Mouse (Mus musculus): ENCODE results near the gene Paqr7. TPM values are rescaled to one million over a fixed set of nuclear protein-coding genes. Genes with fewer than 3 reads are reported as not detected.

Paqr7 gene
- 25.9 and 32.2 TPM in 2 replicates for total RNA-seq (2021)
- long read RNA-seq, experiment 1, transcript Paqr7-201 (2 exons, 2,351 nt): major isoform, 35 of 91 reads
- long read RNA-seq, experiment 1, transcript Paqr7-205 (3 exons, 890 nt): minor isoform, 21 of 91 reads
- long read RNA-seq, experiment 1, partial matches to known transcripts: 32 of 91 reads
- long read RNA-seq, experiment 1, other reads (novel, unspliced or antisense): 2 of 91 reads
- long read RNA-seq, experiment 2, transcript Paqr7-201 (2 exons, 2,351 nt): major isoform, 18 of 49 reads
- long read RNA-seq, experiment 2, partial matches to known transcripts: 26 of 49 reads
- long read RNA-seq, experiment 2, other reads (novel, unspliced or antisense): 1 of 49 reads

DNA sequence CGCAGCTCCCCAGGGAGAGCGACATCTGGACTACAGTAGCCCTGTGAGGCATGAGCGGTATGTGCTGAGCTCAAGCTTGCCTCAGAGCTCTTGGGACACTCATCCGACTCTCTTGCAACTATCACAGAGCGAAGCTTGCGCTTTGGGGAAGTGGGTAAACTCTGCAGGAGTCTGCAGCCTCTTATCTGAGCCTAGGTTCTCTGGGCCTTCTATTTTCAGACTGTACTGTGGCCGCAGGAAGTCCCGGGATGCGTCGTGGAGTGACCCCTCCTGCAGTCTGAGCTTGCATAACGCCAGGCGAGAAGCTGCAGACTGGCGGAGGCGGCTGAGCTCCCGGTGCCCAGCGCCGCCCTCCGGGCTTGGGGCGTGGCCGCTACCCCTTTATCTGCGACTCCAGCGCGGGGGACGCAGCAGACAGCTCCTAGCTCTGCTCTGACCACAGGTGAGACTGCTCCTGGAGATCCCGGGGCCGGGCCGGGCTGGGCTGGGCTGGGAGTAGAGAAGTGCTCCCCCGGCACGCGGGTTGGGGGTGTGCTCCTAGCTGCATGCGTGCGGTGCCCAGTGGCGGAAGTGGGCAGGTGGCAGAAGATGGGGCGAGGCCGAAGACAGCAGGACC, at the start of gene Paqr7:
Paqr7 (plus strand) TSS at position 103 of the 616 bp plus-strand sequence.
- DNase-seq: peak; percentile 89

DNA sequence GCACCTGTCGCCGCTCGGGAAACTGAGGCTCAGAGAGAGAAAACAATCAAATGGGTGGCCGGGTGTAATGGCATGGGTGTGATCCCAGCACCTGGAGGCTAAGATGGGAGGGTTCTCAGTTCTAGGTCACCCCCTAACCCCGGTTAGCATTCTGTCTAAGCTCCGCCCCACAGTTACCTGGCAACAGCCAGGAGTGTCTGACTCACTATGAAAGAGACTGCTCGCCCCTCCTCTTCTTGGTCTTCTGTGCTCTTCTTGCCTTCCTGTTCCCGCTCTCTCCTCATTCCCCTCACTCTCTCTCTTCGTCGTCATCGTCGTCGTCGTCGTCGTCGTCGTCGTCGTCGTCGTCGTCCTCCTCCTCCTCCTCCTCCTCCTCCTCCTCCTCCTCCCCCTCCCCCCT, 48.5 kb upstream of the Paqr7 start:
- no peak for DNase-seq

DNA sequence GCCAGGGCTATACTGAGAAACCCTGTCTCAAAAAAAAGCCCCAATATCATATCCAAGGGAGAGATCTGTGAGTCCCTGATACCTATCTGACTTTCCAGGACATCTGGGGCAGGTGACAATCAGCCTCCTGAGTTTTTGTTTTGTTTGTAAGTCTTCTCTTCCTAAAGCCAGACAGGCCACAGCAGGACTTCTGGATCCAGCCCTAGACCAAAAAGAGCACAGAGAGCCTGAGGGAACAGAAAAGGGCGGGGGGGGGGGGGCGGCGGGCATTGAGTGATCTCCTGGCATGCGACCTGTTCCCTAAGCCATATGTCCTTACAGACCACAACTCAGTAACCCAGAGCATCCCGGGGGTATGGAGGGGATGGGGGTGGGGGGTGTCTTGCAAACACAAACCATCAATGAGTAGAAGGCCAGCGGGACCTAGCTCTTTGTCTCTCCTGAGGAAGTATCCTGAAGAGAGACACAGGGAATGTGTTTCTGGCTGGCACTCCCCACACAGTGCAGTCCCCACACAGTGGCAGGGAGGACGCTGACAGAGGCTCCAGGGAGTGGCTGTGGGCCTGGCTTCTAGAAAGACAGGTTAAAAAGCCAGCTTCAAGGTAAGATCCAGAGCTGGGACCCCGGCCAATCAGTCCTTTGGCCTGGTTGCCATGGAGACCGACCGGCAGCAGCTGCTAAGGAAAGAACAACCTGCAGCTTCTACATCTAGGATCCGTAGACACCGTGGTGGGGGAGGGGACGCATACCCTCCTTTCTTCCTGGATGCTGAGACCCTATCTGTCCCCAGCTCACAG, 46.7 kb upstream of the Paqr7 start:
- DNase-seq: no peak

DNA sequence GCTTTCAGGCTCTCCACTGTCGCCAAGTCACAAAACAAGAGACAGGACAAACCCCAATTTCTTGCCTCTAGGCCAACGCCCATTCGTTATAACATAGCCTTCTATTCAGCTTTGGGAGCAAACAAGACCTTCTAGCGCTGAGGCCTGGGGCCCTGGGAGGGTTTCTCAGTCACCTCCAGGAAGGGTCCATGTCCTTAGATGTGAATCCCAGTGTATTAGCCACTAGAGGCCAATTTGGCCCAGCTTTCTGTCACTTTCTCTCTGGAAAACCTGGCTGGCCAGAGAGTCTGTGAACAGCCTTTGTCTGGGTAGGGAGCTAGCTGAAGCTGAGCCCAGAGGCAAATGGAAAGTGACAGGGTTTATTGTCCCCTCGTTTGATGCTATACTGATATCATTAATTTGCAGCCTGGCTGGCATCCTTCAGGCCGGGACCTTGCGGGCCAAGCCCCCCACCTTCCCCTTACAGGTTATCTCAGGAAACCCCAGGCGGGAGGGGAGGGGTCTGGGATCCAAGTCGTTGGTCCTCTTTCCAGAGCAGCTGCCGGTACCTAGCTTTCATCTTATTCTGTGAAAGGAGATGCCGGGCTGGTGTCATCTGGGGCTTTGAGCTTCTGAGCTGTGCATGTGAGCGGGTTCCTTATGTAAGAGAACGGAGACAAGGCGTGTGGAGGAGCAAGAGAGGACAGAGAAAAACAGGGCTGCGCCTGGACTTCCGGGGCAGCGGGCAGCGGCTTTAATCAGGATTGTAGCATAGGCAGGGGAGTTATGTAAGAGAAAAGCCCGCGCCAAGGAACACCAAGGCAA, 45.9 kb upstream of the Paqr7 start:
- DNase-seq: no peak

DNA sequence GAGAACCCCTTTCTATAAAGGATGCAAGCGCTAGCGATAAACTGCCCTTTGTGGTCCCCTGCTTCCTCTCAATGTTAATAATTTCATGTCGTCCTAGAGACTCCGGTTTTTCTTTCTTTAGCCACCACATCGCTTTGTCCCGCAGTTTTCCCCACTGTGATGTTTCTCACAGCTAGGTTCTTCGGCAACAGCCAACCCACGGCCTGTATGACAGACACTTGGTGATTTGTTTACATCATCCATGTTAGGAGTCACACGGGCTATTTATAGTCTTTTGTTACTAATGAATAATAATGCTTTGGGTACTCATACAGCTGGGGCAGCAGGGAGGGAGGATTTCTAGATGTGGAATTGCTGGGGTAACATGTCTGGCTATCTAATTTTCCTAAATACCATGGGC, 45.0 kb upstream of the Paqr7 start:
- no peak for DNase-seq

DNA sequence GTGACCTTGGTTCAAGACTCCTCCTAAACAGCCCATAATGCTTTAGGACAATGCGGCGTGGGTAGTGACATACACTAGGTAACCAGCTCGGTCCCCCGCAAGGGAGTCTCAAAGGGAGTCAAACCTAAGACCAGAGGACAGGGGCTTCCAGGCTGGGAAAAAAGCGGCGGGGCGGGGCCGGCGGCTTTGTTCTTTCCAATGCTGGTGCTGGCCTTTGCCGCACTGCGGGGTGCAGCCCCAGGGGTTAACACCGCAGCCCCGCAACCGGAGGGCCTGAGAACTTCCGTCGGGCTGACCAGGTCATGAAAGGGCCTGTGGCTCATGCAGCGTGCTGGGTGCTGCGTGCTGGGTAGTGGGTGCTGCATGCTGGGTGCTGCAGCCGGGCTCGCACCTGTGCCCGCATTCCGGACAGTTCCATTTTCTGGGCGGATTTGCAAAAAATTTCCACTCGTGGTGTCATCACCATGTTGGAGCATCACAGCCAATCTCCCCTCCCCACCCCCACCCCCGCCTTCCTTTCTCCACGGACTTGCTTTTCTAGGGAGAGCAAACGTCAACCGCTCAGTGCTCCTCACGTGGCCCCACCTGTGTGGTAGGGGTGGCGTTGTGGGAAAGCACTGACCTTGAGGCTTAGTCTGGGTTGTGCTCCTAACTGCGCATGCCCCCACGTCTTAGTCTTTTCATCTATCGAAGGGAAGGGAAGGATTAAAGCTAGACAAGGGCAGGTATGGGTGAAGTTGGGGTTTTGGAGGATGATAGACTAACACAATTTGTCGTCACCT, 42.7 kb upstream of the Paqr7 start:
- peak; percentile 58 for DNase-seq

DNA sequence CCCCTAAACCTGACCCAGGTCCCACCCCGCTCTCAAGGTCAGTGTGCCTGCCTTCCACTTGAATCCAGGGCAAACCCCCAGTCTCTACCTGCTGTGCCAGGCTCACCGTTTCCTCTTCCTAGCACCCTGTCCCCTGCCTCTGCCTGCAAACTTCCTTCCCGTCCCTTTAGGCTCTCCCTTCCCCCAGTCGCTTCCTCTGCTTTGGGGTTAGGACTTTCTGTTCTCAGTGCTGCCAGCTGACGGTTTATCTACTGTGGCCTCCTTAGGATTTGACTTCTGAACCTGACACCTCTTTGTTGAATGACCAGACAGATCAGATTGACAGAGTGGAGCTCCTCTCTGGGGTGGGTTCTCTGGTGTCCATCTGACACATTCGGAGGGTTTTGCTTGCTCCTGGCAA, 41.2 kb upstream of the Paqr7 start:
- DNase-seq: no peak

DNA sequence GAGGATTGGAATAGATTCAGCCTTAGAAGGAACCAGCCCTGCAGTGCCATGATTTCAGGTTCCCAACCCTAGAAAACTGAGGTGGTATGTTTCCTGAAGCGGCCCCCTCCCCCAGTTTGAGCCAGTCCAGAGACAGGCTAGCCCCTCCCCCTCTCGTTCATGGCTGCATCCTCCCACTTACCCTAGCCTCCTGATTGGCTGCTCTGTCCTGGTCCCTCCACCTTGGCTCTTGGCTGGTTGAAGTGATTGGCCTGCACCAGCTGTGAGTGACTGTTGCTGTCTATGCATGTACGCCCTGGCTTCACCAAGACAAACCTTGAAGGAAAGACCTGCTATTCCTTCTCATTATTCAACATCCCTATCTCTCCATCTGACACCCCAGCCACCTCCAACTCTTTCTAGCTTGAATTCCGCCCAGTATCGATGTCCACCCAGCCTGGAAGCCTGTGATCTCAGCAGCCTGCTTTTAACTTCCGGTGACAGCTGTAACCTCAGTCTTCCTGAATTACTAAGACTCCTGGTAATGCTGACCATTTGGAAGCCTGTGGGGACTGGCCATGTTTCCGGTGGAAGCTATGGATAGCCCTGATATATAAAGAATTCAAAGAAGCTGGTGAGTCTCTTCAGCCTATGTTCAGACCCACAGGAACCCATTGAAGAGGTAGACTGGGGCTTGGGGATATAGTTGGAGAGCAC, 39.2 kb upstream of the Paqr7 start:
- DNase-seq: no peak

DNA sequence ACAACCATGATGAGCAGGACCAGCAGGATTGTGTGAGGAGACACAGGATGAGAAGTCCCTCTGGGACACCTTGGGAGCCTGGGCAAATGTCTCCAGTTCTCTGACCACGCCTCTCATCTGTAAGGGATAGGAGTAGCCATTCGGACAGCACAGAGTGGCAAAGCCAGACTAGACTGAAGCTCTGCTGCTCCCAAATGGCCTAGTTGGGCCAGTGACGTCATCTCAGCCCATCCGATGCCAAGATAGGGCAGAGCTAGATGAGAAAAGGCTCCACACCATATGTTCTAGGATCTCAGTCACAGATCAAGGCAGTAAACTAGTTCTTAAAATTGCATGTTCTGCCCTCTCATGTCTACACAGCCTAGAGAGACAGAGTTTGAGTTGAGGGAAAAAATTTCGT, 37.6 kb upstream of the Paqr7 start:
- DNase-seq: no peak

DNA sequence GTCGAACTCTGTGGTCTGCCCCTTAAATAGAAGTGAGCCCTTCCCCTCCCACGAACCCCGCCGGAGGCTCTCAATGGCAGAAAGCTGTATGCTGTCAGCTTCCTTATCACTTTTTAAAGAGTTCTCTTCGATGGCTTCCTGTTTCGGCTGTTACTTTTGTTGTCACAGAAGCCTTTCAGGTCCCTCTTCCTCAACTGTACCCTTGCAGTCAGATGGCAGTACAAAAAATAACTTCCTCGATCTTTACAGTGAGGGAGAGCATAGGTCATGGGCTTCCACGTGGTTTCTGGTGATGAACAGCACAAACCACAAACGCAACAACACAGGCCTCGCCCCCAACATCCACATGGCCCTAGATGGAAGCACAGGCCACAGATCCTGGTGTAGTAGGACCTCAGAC, 36.2 kb upstream of the Paqr7 start:
- DNase-seq: no peak

DNA sequence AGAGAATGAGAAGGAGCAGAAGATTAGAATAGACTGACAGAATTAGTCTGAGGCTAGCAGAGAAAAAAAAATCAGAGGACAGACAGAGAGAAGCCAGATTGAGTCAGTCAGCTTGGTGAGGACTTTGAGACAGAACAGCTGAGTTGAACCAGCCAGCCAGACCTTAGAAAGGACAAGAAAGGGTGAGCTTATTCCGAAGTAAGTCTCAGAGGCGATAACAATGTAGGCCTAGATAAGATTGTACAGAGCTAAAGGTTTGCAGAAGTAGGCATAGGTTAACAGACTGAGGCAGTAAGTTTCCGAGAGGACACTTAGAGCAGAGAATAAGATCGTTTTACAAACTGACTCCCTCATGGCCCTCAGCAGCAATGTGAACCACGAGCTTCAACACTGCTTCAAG, 35.2 kb upstream of the Paqr7 start:
- DNase-seq: no peak

DNA sequence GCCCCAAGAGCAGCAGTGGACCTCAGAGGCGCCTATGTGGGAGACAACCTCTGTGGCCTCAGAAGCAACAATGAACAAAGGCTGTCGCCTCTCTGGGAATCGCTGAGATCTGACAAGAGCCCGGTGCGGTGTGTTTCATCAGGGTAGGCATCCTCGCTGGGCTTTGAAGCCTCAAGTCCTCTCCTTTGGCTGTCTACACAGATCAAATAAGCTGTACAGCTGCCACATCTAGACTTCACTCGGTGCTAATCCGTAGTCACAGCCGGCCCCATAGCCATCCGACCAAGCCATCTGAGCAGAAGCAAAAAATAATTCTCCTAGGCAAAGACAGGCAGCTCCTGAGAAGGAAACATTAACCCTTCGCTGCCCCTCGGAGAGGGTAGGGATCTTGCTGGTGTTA, 30.7 kb upstream of the Paqr7 start:
- DNase-seq: no peak

DNA sequence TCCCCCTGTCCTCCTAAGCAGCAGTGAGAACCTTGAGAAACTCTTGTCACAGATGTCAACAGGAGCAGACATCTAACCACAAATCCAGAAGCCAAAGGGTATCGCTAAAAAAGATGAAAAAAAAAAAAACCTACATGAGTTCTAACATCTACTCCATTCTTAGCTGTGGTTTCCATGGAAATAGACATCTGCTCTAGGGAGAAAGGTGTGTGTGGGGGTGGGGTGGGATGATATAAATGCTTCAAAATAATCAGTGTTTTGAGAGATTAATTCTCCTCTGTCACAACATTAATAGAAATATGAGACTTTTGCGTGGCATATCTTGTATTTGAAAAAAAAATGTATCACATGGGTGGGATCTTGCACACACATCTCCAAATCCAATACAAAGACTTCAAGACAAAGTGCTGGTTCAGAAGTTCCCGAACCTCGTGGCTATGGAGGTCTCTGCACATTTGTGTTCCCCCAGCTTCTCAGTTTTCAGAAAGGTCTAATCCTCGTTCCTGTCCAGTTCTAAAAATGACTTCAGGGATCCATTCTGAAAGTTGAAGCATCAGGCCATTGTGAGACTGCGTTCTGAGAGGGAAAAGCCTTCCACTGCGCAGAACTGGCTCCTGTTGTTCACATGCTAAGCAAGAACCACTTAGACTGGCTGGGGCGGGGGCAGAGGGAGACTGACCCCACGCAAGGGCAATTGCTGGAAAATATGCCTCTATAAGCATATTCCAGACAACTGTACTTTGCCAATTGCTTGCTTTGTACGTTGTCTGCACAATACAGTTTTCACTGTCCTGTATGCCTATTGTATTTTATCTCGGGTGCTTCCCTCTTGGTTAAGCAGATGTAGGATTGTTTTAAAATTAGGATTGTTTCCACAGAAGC, 29.9 kb upstream of the Paqr7 start:
- DNase-seq: no peak

DNA sequence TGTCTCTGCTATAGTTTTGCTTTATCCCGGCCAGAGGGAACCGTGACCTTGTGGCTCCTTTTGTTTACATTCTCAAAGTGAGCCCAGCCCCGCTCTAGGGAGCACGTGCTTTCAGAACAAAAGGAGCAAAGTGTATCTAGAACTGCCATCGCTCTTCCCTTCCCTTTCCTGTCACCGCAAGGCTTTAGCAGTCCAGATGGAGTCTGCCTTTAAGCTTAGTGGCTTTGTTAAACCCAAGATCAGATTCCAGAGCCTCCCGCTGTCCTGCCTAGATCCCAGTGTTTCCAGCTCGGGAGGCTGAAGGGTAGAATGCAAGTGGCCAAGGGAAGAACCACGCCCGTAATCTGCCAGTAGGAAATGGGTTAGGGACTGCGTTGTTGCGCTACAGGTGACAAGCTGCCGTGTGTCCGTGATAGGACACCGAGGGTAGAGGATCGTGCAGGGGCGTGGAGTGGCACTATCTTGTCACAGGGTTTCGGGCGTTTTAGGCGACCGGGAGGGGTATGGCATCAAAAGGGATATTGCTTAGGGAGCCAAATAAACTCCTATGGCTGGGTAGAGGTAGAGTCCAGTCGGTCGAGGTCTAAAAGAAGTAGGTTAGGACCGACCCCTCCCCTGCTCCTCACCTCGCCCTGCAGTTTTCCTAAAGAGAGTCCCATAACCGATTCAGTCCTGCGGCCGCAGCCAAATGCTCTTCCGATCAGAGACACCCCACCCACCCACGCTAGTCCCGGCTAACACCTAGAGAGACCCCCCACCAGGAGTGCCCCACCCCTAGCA, 28.9 kb upstream of the Paqr7 start:
- no peak for DNase-seq

DNA sequence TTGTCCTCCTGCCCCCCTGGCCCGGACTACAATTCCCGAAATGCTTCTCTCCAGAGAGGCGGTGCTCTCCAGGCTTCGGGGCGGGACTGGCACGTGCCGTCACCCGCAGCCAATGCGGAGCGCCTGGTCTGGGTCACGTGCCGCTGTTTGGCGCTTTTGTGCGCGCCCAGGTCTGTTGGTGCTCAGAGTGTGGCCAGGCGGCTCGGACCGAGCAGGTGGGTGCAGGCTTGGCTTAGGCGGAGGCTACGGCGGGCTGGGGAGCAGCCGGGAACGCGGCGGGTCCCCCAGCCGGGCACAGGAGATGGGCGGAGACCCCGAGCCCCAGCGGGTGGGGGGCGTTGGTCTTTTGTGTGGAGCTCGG, 28.3 kb upstream of the Paqr7 start, which contains the start of gene Stmn1:
Stmn1 (plus strand) TSS at position 106 of the 361 bp plus-strand sequence.
- peak; percentile 97 for DNase-seq

DNA sequence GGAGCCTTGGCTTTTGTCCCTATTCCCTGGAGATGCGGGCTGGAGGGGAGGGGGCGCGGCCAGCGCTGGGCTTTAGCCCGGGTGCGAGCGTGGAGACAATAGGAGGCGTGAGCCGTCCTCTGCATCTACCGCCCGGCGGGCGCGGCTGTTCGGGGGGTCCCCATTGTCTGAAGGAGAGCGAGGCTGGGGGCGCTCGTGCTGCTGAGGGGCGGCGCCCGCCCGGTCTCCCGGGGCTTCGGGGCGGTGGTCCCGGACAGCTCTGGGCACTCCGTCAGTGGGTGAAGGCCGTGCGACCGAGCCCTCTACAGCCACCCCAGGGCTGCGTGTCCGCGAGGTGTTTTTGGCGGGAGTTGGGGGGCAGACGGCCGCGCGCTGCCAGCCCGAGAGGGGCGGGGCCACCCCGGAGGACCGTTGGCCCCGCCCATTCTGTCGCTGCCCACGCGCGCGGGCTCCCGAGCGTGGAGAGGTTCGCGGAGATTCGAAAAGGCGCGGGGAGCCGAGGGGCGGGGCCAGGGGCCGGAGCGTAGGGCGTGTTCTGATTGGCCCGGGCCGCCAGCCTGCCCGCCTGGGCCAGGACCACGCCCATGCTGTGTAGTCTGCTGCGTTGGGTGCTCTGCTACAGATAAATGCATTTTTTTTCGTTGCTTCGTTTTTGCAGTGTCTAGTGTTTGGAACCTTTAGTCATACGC, 27.8 kb upstream of the Paqr7 start:
- DNase-seq: peak; percentile 98

DNA sequence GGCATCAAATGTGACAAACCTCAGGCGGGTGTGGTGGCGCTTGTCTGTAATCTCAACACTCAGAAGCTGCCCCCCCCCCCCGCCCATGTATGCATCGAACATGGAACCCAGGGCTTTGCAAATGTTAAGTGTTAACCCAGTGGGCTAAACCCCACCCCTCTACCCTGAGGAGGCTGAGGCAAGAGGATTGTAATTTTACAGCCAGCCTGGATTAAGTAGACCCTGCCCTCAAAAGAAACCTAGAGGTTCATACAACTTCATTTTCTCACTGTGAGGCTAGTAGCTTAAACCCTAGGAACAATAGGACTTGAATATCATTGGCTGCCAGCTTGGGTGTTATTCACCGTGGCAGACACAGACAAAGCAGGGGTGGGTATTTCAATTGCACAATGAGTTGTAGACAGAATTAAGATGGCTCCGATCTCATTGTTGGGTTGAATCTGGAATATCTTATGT, 27.1 kb upstream of the Paqr7 start:
- DNase-seq: no peak

DNA sequence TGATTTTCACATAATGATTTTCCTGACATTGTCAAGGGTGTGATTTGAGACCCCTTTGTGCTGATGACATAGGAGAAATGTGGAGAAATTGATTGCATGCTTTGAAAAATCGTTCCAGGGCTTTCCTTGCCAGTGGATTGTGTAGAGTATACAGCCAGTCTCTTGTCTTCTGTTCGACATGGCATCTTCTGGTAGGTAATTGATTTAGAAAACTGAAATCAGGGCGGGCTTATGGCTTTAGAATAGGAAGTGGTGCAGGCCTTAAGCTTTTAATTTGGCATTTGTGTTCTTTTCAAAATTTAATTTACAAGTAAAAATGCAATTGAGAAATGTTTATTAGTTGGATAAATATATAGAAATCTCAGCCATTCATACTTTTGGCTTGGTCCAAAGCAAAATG, 26.5 kb upstream of the Paqr7 start:
- DNase-seq: no peak

Data from adrenal gland, postnatal 14 days (tissue).